Mouse (Mus musculus) left cerebral cortex, adult 9 months (tissue): ENCODE results near the gene Cd276.

ENCODE experiments used
- DNase-seq, 2 experiments: peaks; one replicate each; pipeline ENCODE4 v3.0.0; 2022; ENCODE audit warnings: low spot score in 2 of 2

Gene Cd276

GRCm38 (mm10) chr9:58516480-58516879 lies 38.8 kb downstream of the Cd276 start:
- no peak for DNase-seq

- no peak for DNase-seq
These were observed 41.5 kb downstream of the Cd276 start for GRCm38 (mm10) chr9:58513749-58514148.

GRCm38 (mm10) chr9:58510452-58510851 lies 44.8 kb downstream of the Cd276 start:
- no peak for DNase-seq

- no peak for DNase-seq
These were observed 47.8 kb downstream of the Cd276 start for GRCm38 (mm10) chr9:58507216-58508005.

- DNase-seq = no peak
These were observed 54.3 kb downstream of the Cd276 start for GRCm38 (mm10) chr9:58500946-58501345.

GRCm38 (mm10) chr9:58497942-58498341 lies 57.3 kb downstream of the Cd276 start:
- DNase-seq = no peak

GRCm38 (mm10) chr9:58496470-58497182 lies 58.6 kb downstream of the Cd276 start:
- DNase-seq = peak in 1 of 2 experiments; percentile 49

GRCm38 (mm10) chr9:58495035-58495434 lies 60.2 kb downstream of the Cd276 start:
- no peak for DNase-seq

- no peak for DNase-seq
These were observed 64.8 kb downstream of the Cd276 start for GRCm38 (mm10) chr9:58490391-58490790.

GRCm38 (mm10) chr9:58489865-58490165 lies 65.4 kb downstream of the Cd276 start:
- no peak for DNase-seq

GRCm38 (mm10) chr9:58489133-58489864 lies 65.9 kb downstream of the Cd276 start:
- no peak for DNase-seq

- DNase-seq = no peak
These were observed 67.1 kb downstream of the Cd276 start, which contains the start of gene Insyn1 for GRCm38 (mm10) chr9:58487851-58488801. Insyn1 (plus strand) TSS chr9:58488603.

GRCm38 (mm10) chr9:58487076-58487475 lies 68.2 kb downstream of the Cd276 start:
- no peak for DNase-seq
